Mouse (Mus musculus) cerebellum, postnatal 10 days (tissue): ENCODE results near the gene Pcgf2.

ENCODE experiments used
- DNase-seq, 2 experiments: peaks; one replicate each; pipeline ENCODE4 v3.0.0; 2021; ENCODE audit warnings: mixed read lengths in 2 of 2

The Pcgf2 gene

DNA sequence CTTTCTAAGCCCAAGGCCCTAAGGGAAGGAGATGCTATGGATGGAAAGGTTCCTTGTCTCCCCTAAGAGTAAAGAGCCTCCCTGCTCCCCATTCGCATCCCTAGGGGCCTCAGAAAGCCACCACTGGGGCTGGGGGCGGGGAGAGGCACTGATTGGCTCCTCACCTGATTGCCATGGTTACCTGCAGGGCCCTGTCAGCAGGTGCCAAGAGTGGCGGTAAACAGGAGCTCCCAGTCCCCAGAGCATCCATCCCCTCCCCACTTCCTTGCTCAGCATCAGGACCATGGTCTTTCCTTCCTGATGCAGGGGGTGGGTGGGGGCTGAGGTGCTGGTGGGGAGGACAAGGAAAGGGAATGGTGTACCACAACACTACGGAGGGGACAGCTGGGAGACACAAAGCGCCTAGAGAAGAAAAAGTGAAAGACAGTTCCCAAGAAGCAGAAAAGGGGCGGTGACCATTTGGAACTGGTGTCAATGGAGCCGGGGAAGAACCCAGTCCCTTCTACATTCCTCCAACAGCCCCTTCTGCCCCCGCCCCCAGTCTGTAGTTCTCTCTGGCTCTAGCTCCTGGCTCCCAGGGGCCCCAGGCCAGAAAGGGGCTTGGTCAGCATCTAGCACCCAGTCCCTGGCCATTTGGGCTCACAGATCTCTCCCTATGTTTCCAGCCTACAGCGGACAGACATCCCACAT is 4.4 kb downstream of the Pcgf2 start:
- DNase-seq: peak in 1 of 2 experiments; percentile 53

DNA sequence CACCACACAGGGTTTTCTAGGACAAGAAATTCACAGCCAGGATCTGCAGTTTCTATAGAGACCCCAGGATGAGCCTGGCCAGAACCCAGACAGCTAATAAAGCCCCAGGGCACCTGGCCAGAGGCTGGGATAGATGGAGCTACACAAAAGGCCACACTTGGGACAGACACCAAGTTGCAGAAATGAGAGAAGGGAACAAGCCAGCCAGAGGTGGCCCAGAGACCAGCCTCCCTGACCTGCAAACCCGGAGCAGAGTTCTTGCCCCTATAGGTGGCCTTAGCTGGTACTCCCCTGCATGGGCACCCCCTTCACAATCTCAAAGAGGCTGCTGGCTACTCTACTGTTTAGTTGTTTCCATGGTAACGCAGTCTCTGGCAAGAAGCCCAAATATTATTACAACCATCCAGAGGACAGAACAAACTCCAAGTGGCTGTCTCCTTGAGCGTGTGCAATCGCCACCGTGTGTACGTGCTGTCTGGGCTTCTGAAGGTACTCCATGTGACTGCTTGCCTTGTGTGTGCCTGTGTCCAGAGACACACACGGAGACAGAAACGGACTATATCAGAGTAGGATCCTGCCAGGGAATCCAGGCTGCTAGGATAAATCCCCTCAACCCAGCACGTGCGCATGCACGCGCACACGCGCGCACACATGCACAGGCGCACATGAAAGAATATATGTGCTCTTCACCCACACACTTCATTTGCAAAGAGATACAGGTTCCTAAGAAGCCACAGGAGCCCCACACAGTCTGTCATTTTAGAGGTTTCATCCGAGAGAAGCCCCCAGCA is 5.2 kb downstream of the Pcgf2 start:
- peak; percentile 81 to 89 for DNase-seq

DNA sequence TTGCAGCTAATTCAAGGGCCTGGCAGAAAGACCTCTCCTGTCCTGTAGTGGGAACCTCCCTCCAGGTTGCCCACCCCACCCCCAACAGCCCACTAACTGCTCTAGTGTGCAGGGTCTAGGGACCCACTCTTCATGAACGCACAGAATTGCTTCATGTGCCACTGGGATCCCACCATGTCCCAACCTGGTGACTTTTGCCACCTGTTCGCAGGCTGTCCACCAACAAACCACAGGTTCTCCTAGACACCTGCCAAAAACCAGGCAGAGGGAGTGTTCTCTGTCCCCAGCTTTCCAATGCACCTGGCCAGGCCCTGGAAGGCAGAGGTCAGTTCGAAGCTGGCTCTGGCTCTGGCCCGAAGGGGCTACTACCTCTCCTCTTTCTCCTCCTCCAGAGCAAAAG is 5.9 kb downstream of the Pcgf2 start:
- peak in 1 of 2 experiments; percentile 34 for DNase-seq

DNA sequence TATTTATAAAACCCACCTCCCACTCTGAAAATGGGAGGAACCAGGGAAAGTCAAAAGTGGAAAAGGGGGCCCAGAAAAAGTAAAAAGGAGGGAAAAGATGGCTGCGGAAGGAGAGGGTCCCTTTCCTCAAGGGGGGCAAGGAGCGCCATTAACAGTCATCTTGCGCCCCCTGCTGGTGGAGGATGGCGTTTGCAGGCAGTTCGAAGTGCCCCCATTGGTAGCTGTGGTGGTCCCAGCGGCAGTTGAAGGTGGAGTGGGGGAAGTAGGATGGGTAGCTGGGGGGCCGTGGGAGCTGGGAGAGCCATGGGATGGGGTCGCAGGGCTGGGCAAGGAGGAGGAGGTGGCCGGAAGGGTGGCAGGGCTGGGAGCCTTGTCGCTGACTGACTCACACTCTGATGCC is 10.4 kb downstream of the Pcgf2 start:
- peak; percentile 90 to 93 for DNase-seq

DNA sequence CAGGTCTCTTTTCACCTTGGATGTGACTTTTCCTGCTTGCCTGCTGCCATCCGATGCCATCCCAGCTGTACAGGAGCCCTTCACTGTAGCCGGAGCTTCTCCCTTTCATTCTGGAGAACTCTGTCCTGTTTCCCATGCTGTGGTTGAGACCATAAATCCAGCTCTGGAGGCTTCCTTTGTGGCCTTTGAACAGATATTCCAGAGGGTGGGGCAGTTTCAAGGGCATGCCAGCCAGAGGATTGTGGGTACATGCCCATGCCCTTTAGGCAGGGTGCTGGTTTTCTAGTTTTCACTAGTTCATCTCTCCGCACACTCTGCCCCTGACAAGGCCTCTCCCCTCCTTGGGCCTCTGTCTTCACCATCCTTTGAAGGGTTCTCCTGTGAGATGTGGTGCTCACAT is 13.2 kb downstream of the Pcgf2 start:
- DNase-seq: no peak

DNA sequence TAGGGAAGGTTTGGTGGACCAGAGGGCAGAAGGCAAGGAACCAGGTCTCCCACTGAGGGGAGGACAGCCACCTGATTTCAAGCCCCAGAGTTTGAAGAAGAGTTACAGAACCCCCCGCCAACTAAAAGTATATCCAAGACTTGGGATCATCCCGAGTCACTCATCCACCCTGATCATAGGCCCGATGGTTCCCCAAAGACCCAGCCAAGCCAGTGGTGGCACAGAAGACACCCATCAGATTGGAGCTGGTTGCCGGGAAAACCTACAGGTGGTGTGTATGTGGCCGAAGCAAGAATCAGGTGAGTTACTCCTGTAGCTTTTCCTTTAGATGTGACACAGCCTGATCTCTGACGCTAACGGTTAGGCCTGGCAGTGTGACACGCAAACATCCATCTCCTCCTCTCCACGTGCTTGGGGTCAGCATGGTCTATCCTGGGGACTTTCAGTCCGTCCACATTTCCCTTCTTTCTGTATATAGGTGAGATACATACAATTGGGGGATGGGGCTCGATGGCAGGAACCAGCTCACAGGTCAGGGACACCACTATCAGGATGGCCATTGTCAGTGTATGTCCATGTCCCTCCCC is 13.9 kb downstream of the Pcgf2 start:
- DNase-seq: no peak

DNA sequence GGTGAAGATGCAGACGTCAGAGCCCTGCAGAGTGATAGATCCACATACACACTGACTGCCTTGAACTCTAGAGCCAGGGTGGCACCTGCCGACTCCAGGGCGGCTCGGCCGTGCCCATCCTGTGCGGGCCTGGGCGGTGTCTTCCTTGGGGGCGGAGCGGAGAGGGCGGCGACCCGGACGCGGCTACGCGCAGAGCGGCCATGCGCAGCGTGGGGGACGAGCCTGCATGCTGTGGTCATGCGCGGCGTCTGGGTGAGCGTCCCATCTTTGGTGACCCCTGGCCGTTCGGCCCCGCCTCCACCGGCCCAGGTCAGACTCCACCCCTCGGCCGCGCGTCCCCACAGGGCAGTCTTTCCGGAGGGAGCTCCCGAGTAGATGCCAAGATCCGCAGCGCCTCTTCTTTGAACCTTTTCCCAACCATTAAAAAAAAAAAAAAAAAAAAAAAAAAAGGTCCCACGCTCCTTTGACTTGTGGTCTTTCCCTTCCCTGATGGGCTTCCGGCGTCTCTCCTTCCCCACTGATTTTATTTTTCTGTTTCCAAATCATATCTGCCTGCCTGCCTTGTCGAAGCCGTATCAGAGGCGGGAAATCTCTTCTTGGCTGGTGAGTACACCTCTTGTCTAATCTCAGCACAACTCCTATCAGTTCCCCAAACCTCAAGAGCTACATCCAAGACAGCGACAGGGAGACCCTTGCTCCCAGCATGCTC is 14.5 kb downstream of the Pcgf2 start, which contains the start of gene Cisd3:
Gene Cisd3, plus strand, starts transcription at position 214 of the 709 bp plus-strand sequence.
- DNase-seq: peak; percentile 81 to 90

DNA sequence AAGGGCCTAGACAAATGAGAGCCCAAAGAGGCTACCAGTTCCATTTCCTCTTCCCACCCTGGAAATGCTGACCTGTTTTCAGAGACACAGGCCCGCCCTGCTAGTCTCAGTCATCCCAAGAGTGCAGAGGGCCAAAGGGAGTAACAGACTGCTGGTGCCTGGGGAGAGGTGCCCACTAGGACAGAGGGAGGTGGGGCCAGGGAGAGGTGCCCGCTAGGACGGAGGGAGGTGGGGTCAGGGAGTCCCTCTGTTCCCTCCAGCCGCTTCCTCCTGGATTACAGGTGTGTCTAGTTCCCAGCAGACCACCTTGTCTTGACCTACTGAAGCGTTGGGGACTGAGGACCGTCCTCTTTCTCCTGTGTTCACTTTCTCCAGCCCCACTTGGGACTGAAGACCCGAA is 15.5 kb downstream of the Pcgf2 start:
- no peak for DNase-seq

DNA sequence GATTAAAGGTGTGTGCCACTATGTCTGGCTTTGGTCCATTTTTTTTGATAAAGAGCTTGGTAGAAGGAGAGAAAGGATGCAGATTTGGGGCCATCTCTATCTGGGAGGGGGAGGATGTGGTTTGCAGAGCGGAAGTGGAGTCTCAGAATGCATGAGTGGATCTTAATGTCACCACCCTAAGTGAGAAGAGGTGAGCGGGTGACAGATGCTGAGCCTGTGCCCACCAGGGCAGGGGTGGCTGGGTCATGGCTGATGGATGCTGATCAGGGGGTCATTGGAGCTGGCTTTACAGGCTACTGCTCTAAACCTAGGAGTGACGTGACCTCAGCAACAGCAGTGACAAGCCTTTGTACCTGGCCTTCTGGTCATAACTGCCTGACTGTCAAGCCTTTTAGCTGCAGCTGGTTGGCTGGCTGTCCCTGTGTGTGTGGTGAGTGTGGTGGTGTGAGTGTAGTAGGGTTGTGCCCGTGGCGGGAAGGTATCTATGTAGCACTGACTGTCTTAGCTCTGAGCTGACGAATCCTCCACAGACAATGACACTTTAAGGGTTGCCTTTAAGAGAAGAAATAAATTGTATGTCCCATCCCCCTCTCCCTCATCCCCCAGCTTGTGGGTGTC is 16.1 kb downstream of the Pcgf2 start:
- DNase-seq: no peak

DNA sequence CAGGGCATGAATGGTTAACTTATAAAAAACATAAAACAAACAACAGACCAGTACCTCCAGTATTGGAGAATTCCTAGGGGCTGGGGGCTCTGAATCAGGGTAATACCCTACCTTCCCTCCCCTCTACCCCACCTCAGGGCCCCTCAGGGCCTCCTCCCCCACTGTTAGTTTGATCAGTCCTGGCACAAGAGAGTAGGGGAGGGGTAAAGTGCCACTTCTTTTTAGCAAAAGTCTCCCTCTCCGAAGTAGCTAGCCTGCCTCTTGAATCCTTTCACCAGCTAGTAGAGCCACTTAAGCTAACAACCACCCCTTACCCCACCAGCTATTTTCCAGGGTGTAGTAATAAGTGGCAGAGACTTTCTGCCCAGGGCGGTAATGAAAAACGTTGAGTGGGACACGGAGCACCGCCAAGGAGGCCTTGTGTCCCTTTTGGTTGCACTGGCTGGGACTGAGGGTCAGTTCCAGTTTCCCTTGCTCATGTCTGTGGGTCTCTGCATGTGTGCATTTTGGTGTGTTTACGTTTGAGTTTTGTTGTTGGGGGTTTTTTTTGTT is 17.7 kb downstream of the Pcgf2 start:
- no peak for DNase-seq

DNA sequence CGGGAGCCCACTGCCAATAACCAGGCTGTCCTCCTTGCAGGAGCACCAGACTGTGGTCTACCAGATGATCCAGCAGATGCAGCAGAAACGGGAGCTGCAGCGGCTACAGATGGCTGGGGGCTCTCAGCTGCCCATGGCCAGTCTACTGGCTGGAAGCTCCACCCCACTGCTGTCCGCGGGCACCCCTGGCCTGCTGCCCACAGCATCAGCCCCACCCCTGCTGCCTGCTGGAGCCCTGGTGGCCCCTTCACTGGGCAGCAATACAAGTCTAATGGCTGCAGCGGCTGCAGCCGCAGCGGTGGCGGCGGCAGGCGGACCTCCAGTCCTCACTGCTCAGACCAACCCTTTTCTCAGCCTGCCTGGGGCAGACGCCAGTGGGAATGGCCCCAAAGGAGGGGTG is 19.9 kb downstream of the Pcgf2 start:
- DNase-seq: peak; percentile 79 to 87

DNA sequence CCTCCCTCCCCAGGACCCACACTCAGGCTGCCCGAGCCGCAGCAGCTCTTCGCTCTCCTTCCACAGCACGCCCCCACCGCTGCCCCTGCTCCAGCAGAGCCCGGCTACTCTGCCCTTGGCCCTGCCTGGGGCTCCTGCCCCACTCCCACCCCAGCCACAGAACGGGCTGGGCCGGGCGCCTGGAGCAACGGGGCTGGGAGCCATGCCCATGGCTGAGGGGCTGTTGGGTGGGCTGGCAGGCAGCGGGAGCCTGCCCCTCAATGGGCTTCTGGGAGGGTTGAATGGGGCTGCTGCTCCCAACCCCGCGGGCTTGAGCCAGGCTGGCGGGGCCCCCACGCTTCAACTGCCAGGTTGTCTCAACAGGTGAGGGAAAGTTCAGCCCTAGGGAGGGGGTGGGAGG is 22.0 kb downstream of the Pcgf2 start:
- peak in 1 of 2 experiments; percentile 51 for DNase-seq

DNA sequence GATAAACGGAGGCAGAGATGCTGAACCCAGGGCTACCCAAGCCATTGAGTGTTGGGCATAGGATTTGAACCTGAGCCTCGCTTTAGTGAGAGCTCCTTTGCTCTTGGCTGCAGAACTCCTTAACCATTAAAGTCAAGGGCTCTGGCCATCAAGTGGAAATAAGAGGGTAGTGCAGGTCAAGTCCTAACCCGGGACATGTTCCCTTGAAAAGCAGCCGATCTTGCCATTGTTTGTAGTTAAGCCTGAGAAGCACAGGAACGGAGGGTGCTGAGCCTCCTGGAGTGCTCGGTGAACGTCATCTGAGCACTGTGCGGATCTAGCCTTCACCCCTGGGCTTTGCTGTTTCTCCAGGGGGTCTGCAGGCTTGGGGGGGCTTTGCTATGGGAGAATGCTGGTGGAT is 22.5 kb downstream of the Pcgf2 start:
- DNase-seq: no peak

DNA sequence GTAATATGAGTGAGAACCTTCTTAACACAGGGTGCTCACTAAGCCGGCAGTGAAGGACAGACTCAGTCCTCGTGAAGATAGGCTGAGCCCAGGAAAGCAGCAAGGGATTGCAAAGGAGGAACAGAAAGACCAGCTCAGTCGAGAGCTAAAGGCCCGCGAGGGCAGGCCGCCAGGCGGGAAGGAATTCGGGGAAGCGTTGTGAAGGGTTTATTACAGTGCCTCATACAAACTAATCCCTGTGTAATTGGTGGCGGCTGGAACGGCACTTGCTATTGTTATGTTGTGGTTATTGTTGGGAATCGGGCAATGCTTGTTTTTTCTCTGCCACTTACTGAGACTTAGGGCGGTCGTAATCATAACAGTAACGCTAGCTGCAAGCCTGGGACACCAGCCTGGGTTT is 22.9 kb downstream of the Pcgf2 start:
- peak in 1 of 2 experiments; percentile 53 for DNase-seq

DNA sequence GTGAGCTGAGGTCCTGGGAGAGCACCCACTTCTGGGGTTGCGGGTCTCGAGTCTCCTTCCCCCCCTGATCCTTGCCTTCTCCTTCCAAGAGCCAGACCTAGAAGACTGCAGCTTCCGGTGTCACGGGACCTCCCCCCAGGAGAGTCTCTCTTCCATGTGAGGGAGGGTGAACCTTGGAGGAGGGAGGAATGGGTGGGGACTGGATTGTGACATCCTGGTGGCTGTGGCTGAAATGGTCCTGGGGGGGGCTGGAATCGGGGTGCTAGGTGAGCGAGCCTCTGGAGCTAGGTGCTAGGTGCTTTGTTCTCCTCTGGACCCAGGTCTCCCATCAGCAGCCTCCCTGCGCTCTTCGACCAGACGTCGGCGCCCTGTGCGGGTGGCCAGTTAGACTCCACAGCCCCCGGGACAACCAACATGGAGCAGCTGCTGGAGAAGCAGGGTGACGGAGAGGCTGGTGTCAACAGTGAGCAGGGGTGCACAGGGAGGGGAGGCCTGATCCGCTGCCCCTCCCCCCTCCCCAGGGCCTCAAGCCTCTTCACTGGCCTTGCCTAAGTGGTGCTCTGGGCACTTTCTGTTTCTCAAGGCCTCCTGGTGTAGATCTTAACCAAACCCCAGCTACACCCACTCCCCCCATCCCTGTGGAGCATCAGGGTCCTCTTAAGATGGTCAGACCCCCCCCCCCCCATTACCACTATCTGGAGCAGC is 24.1 kb downstream of the Pcgf2 start:
- DNase-seq: no peak

DNA sequence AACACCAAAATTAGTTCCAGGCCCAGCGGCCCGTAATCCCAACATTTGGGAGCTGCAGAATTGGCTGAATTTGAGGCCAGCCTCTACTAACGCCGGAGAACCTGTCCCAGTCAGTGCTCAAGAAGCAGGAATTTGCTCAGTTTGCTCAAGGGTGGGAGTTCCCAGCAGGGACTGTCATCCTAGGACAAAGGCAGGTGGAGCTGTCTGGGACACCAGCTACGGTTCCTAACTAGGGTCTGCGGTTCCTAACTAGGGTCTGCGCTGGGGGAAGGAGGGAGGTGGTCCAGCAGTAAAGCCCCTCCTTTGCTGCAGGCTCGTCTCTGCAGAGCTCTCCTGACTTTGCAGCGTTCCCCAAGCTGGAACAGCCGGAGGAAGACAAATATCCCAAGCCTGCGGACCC is 27.1 kb downstream of the Pcgf2 start:
- no peak for DNase-seq

DNA sequence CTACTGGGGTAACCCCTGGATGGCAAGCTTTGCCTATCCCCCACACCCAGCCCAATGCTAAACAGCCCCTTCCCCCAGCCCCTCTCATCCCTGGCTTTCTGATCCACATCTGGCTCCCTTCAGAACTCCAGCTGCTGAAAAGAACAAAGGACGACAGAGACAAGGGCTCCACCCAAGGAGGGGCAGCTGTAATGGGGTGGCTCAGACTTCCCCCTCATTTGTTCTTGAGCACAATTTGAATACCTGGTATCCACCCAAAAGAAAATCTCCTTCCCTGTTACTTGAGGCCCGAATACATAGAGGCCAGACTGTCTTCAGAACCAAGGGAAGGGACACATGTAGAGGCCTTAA is 29.1 kb downstream of the Pcgf2 start:
- no peak for DNase-seq

DNA sequence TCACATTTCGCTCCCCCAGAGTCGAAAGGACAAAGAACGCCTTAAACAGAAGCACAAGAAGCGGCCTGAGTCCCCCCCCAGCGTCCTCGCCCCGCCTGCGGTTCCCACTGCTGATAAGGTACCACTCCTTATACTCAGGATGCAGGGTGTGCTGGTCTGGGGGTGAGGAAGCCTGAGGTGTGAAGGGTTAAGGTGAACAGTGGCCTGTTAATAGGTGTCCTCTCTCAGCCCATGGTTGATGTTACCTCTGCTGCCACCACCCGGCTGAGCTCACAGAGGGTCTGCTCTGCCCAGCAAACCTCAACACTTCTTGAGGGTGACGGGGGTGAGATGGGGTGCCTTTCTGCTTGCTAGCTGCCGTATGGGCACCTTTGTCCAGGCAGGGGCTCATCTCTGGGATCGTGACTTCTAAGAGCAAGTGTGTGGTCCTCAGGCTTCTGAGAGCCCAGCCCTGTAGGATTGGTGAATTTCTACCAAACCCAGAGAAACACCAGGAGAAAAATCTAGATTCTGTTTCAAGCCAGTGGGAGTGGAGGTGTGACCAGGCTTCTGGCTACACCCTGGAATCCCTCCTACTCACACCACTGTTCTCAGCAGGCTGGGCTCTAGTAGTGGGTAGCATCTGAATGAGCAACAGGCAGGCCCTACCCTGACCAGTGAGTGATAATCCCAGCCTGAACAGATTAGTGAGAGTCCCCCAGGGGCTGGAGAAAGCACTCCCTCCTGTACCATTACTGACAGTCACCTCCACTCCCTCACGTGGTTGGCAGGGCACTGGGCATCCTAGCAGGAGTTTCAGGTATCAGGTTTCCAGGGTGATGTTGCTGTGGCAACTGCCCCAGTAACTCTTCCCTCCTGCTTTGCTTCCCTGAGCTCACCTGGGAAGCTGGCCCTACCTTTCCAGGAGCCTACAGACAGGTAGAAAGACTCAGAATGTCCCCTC is 29.8 kb downstream of the Pcgf2 start:
- peak in 1 of 2 experiments; percentile 59 for DNase-seq

DNA sequence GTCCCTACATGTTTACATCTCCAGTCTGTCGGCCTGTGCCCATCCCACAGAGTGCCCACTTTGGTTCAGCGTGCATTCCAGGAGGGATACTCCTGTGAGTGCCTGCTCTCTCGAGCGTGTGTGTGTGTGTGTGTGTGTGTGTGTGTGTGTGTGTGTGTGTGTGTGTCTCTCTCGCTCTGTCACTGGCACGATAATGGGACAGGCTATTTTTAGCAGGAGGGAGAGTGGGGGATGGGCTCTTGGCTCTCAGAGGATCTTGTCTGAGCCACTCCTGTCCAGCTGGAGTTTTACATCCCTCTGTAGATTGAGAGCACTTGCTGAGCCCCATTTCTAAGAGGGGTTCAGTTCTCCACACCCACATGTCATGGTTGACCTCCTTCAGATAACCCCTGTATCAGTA is 30.5 kb downstream of the Pcgf2 start:
- DNase-seq: peak; percentile 87 to 94

DNA sequence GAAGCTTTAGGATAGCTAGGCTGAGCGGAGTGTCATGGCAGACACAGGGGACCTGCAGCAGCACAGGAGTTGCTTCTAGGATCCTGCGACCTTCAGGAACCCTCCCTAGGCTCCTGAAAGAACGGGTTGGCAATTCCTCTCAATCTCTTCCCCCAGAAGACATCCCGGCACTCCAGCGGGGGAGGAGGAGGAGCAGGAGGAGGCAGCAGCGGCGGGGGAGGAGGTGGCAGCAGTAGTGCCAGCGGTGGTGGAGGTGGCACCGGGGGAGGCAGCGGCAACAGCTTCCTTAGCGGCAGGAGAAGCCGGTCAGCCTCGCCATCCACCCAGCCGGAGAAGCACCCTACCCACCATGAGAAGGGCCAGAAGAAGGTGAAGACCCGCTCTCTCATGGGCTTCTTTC is 31.0 kb downstream of the Pcgf2 start:
- peak in 1 of 2 experiments; percentile 49 for DNase-seq

DNA sequence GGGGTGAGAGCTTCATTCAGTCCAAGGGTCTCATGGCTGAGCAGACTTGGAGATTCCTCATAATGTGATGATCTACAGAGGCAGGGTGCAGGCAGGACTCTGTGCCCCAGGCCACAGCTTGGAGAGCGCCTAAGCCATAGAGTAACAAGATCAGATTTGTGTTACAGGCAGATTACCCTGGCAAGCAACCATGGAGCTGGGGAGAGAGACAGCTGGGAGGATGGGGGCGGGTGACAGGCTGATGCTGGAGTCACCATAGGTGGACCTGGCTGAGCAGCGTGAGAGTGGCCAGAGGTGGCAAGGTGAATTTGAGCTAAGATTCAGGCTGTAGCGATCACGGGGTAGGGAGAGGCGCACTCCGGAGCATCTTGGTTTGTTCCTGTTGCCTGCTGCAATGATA is 32.1 kb downstream of the Pcgf2 start:
- no peak for DNase-seq
